Mouse (Mus musculus) spleen, postnatal 10 days (tissue): ENCODE results near the gene Nckap1l.
A peak's percentile ranks its signal among the peaks of the same experiment; 100 is the strongest.

ENCODE experiments used
- DNase-seq, 2 experiments: peaks; one replicate each; pipeline ENCODE4 v3.0.0; 2021 to 2022; ENCODE audit warnings: low spot score in 2 of 2

Nckap1l gene

DNA sequence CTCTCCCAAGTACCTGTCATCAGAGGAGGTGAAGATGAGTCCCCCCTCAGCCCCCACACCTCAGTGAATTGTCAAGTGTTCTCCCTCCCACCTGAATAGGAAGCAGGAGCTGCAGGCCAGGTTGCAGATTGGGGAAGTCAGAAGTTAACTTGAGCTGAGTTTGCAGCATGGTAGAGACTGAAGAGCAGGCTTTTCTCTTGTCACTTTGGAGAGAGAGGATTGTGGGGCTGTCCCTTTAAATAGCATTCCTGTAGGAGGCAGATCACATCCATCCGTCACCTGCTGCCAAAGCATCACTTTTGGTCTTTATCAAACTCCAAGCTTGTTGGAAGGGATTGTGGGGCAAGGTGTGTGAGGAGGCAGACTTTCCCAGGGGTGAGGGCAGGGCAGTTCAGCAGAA lies 47.1 kb downstream of the Nckap1l start:
- no peak for DNase-seq

DNA sequence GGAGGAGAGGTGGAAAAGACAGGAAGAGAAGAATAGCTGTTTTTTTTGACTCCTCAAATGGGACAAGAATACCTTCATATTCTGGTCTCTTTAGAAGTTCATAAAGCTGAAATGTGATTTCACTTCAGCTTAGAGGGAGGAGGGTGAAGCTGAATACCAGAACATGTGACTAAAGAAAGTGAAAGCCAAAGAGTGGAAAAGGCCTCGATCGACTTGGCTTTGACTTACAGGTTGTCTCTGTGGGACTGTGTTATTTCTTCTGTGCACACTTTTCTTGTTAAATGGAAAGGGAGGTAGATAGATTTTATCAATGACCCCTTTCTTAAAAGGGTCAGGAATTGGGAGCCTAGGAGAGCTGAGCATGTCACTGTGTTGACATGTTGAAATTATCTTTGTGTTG lies 47.6 kb downstream of the Nckap1l start:
- no peak for DNase-seq

DNA sequence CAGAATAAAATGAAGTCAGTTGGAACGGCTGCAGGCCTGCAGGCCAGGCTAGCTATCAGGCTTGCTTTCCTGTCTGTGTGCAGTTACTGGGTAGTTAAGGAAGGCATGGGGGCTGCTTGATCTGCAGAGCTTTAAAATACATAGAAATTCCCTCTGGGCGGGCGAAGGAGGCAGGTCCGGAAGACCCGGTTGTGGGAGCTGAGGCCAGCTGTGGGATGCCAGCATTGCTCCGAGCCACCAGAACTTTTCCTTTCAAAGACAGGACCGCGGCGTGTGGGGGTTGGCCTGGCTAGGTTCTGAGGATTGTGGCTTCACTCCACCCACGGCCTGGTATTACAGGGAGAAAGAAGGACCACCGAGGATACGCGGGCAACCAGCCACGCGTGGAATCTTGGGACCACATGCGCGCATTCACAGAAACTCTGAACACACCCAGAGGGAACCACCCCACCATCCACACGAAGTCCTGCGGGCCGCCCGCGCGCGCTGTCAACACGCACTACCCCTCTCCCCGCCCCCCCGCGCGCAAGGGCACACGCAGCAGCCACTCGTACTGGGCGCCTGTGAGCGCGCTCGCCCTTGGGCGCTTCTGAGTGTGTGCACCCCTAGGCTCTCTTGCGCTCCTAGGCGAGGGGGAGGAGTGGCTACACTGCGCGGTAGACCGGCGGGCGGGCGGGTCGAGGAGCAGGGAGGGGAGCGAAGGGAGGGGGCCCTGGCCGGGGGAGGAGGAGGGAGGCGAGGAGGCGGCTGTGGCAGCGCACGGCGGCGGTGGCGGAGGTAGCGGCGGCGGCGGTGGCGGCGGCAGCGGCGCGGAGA lies 49.0 kb downstream of the Nckap1l start, which contains the start of gene Pde1b:
Pde1b (plus strand) TSS at position 600 of the 816 bp plus-strand sequence.
- DNase-seq, result peak; percentile 9 to 54

DNA sequence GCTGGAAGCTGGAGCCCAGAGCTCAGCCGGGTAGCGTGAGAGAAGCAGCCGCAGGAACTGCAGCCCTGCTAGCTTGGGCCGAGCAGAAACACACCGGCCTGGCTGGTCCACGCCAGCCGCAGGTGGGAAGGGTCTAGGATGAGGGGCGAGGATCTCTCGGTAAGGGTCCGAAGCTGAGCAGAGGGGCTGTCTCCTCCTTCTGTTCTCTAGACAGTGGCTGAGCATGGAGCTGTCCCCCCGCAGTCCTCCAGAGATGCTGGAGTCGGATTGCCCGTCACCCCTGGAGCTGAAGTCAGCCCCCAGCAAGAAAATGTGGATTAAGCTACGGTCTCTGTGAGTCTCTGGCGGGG lies 49.6 kb downstream of the Nckap1l start:
- DNase-seq, result no peak

DNA sequence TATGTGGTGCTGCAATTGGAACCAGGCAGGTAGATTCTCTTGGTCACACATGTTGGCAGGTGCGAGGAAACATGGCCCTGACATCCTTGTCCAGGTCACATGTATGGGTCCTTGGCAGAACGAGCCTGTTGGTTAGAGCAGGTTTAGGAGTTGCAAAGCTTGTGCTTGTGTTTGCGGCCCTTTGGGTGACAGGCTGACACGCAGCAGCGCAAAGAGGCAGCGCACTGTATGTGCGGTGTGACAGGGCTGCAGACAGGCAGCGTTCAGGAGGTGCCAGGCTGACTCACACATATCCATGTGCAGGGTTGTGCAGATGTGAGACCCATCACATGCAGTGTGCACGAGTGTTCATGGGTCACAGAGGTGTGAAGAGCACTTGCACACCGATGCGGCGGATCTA lies 50.1 kb downstream of the Nckap1l start:
- no peak for DNase-seq

DNA sequence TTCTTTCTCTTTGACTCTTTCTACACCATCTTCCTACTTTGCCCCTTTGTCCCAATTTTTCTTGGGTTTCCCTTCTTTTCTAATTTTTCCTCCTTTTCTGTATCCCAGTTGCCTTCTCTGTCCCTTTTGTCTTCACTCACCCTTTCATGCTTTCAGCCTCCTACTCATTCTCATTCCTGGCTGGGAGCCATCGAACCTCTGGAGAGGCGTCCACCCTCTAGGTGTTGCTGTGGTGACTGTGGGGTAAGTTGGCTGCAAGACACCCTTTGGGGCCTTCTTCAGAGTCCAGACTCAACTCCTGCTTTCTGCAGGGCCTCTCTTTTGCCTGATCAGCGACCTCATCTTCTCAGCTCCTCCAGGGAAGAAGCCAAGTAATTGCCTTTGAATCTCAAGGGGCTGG lies 55.7 kb downstream of the Nckap1l start:
- no peak for DNase-seq

DNA sequence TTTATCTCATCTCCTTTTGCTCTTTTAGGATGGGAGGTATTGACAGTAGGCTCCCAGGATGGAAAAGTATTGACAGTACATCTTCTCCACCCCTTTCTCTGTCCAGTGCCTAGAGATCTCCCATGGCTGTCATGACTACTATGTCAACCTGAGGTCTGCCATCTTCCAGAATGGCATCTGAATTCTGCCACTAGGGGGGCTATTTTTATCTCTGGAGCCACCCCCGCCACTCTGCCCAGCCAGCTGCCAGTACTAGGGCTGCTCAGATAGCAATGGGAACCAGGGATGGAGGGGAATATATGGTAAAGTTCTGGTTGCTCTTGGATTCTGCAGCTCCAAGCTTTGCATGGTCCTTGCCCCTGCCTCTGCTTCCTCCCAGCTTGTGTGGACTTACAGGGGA lies 58.1 kb downstream of the Nckap1l start:
- no peak for DNase-seq

DNA sequence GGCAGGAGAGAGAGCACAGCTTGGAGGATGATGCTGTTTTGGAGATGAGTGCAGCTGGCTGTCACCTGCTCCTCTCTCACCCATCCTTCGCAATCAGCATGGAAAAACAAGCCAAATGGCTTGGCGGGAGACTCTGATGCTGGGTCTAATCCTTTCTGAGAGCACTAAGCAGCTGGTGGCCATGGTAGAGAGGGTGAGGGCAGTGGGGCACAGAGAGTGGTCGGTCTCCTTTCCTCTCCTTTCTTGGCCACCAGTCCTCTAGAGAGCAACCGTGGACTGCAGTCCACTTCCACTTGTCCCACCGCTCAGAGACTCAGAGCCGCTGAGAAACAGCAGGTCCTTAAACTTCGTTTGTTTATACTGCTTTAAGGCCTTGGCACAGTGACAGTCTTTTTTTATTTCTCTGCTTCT lies 60.0 kb downstream of the Nckap1l start:
- no peak for DNase-seq

DNA sequence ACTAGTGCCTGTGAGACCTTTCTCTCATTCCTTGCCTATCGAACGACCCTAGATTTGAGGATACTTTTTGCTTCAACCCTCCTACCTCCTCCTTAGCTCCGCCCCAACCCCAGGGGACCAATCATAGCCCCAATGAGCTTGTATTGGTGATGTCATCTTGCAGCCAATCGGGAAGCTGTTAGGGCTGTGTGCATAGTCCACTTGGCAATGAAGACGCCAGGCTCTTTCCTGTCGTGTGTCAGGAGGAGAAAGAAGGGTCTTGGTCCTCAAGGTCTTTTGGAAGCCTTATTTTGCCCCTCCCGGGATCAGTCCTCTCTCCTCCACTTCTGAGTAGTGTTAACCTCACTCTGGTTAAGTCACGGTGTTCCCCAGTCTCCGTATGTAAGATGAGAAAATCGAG lies 60.5 kb downstream of the Nckap1l start:
- peak in 1 of 2 experiments; percentile 61 for DNase-seq

DNA sequence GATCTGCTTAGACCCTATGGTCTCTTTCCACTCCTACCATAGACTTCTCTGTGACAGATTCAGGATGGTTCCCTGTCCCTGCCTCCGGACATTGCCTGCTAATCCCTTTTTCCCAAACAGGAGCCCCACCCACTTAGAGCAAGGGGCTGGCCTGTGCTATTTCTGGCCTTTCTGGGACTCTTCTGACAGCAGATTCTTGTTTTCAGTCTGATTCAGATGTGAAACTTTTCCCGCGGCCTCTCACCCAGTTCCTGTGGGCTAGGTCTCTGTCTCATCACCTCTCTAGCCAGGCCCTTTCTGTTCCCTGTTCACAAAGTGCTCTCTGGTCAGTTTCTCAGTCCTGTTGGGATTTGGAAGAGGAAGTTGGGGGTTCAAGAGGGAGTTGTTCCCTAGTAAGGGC lies 61.3 kb downstream of the Nckap1l start:
- DNase-seq, result no peak

DNA sequence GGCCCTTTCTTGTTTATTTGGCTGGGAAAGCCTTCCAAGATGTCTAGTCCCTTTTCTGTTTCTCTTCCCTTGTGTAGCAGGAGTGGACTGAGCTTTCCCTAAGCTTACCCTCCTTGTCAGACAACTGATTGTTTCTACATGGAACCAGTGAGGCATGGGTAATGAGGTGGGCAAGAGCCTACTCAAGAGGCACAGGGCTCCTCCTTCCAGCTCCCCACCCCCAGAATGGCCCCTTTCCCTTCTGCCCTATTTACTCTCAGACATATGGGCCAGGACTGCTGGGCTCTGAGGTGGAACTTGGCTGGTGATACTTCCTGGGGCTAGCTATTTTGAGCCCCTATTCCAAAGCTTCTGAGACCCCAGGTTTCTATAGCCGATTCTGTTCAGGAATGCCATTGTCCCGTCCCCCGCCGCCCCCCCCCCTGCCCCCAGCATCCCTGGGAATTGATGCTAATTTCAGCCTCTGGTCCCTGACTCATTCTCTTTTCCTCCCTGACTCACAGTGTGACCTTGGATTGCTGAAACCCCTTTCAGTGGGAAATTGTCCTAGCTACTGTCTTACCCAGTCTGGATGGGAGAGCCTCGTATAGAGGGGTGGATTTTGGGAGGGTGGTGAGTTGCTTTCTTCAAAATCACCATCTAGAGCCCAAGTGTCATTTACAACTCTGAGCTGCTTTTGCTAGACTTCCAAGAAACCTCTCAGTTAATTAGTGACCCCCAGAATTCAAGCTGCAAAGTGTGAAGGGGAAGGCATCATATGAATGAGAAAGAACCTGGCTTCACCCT lies 65.2 kb downstream of the Nckap1l start:
- DNase-seq, result no peak

DNA sequence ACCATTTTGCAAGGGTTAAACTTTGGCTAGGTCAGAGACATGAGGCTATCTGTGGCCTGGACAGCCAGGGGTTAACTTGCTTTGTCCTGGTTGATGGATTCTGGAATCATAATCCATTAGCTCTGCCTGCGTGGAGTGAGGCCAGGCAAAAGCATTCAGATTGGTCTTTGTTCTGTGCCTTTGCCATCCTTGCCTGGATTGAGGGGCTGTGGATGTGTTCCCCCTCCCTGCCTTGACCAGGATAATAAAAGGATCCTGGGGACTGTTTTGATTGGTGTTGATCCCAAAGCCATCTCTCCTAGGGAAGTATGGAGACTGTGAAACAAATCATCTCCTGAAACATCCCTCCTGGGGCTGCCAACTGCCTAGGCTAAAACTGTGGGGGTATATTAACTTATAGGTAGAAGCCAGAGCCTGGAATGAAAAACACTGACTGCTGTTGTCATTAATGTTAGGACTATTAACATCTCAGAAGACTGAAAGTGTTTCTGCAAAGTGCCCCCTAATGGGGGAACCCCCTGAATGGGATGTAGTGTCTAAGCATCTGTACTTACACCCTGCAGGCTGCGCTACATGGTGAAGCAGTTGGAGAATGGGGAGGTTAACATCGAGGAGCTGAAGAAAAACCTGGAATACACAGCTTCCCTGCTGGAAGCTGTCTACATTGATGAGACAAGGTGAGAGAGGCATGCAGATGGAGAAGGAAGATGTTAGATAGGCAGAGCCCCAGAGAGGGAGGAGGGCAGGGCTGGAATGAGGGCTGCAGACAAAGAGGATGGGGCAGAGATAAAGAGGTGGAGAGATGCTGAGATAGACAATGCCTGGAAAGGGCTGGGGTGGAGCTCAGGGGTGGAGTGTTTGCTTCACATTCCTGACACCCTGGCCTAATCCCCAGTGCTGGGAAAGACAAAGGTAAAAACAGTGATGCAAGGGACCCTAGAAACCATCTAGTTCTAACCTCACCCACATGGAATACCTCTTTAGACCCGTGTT lies 66.1 kb downstream of the Nckap1l start:
- no peak for DNase-seq

DNA sequence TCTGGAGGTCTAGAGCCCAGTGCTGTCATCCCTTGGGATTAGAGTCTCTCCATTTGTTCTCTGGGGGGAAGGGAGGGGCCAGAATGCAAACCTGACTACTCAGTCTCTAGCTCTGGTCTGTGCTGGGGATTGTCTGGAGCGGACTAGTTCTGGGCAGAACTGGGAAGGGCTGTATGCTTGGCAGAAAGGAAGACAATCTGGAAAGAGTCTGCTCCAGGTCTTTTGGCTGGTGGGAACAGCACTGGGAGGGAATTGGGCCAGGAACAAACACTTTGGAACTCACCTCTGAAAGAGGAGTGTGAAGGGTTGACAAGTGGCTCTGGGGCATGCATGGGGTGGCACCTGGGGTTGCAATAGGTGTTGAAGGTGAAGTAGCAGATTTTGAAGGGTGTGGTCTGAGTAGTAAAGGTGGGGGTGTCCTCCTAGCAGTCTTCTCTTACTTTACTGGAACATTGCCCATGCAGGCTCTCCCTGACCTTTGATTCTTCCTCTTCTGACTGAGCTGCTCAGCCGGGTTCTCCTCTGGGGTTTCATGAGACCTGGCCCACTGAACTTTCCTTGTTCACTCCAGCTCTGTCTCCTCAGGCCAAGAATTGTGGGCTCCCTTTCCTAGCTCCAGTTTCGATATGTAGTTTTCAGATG lies 69.0 kb downstream of the Nckap1l start:
- DNase-seq, result no peak

DNA sequence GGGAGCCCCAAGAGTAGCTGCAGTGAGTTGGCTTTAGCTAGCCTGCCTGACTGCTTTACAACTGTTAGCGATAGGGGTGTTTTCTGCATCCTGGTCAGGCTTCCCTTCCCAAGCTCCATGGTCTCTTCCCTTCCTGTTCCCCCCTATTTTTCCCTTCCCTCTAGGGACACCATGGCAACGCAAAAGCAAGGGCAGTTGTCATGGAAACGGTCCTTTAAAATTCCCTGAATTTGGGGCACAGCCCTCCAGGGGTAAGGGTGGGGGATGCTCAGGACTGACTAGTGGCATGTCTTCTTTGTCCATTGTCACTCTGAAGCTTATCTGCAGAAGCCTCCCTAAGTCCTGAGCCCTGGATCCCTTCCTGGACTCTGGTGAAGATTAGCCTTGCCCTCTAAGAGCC lies 69.6 kb downstream of the Nckap1l start:
- DNase-seq, result no peak

DNA sequence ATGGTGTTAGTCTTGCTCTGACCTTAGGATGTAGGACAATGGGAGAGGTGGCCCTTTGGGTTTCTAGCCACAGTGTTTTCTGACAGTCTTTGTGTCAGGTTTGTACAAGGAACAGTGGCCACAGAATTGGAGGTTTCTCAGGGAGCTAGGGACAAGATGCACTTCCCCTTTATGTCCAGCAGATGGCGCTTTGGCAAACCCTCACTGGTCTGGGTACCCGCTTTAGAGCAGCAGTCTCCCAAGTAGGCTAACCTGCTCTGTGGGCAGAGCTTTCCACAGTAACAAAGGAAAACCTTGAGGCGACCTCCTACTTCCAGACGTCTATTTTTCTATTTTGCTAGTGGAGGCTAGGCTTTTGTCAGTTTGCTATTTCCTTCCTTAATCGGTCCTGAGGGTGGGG lies 76.8 kb downstream of the Nckap1l start:
- peak; percentile 16 to 51 for DNase-seq

DNA sequence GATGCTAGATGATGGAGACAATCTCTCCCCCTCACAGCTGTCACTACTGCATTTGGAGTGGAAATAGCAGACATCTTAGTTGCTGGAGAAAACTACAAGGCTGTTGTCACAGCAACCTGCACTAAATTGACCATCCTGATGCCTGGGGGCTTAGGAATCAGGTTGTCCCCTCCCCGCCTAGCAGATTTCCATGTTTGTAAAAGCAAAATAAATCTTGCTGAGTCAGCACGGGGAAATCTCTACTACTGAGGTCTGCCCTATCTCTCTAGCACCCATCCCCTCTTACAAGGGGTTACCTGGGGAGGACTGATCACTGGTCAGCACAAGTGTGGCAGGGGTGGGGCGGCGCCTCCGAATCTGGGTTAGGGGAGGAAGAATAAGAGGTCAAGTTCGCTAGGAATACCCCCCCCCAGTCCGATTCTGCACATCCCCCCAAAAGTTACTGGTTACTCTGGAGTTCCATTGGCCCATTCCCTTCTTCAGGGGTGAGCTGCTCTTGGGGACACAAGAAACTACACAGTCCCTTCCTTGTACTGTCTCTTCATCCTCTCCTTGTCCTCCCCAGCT lies 80.5 kb downstream of the Nckap1l start:
- no peak for DNase-seq

DNA sequence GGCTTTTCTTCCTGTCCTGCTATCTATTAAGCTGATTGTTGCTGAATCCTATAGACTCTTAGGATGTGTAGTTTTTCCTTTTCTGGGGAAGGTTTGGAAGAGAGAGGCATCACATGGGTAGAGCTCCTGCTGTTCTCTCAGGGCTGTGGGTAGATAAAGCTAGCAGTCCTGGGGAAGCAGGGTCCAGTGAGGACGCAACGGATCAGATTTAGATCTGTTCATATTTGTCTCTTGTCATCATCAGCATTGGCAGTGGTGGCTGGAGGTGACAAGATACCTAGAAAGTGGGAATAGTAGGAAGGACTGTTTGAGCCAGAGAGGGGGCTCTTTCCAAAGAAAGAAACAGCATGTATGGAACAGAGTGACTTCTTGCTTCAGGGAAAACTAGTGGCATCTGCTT lies 81.4 kb downstream of the Nckap1l start:
- DNase-seq, result no peak

DNA sequence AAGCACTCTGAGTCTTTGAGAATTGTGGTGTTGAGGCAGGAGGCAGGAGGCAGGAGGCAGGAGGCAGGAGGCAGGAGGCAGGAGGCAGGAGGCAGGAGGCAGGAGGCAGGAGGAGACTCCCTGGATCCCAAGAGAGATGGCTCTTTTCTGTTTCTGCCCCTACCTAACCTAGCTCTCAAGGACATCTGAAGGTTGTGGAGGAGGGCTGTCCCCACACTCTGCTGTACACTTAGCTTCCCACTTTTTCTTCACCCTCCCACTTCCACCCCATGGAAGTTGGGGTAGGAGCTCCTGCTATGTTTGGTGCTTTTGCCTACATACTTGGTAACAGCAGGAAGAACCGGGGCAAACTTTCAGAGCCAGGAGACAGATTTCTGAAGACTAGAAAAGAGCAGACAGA lies 82.2 kb downstream of the Nckap1l start:
- DNase-seq, result no peak

DNA sequence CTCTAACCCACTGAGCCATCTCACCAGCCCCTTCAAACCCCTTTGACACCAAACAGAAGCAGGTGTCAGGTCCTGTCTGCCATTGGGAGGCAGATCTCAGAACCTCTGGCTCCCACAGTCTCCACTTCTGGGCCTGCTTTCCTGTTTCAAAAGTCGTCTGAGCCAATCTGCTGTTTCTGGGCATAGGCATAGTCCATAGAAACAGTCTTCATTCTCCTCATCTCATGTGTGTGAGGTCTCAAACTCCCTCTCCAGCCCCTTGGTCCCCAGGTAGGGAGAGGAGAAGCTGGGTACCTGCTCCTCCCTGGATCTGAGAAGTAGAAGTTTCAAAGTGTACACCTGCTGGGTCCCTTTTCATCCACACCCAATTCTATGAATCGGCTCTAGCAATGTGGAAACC lies 82.9 kb downstream of the Nckap1l start:
- no peak for DNase-seq

DNA sequence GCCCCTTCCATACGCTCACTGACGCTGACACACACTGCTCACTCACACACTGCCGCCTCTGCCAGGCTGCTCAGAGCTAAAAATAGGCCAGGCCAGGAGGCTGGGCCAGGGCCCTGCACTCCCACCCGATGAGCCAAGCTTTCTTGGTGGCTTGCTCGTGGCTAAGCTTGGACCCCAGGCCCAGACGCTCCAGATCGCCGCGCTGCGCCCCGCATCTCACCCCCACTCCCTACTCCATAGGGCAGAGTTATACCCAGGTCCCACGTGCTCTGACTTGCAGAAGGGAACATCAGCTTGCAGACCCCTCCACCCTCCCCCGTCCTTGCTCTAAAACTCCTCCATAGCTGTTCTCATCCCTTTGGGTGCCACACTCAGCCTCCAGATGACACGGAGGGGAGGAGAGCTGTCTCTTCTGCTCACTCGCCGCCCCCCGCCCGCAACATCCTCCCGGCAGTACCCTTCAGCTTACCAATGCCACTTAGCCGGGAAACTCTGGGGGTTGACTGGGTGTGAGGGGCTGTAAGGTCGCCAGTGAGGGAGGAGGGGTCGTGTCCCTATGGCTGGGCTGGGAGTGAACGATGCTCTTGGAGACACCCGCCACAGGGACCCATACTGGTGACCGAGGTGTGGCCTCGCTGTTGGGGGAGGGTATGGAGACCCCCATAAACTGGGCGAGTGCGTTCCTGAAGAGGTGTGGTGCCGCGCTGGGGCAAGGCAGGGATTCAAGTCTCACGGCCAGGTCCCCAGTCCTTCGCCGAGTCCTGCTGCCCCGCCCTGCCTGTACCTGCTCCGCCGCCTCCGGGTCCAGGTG lies 83.6 kb downstream of the Nckap1l start:
- no peak for DNase-seq
